Mouse (Mus musculus) liver, embryonic 12.5 days (tissue): Measurements from ENCODE around the gene Pou3f1. TPM values are rescaled to one million over a fixed set of nuclear protein-coding genes. Genes with fewer than 3 reads are reported as not detected.

Source experiments
- ATAC-seq: fragments of 200-750 bp; cut with Nextera tagmentation; 2 replicates; pipeline ENCODE4 v1.8.0; 2017; ENCODE audit warnings: moderate number of reproducible peaks, mild to moderate bottlenecking, moderate library complexity
- H3K27ac ChIP-seq: fragments of 300-500 bp; sonication (generic); 2 replicates; pipeline ENCODE4 v1.5.1; 2016; ENCODE audit warnings: mild to moderate bottlenecking
- H3K27me3 ChIP-seq: fragments of 300-500 bp; sonication (generic); replicated peaks from 2 replicates; pipeline ENCODE4 v1.6.1; 2016; ENCODE audit warnings: mild to moderate bottlenecking, moderate library complexity
- H3K36me3 ChIP-seq: fragments of 300-500 bp; sonication (generic); 2 replicates; pipeline ENCODE4 v1.6.1; 2016; ENCODE audit warnings: mild to moderate bottlenecking, moderate library complexity
- H3K4me1 ChIP-seq: fragments of 300-500 bp; sonication (generic); 2 replicates; pipeline ENCODE4 v1.6.1; 2016
- H3K4me2 ChIP-seq: fragments of 300-500 bp; sonication (generic); 2 replicates; pipeline ENCODE4 v1.6.1; 2016; ENCODE audit warnings: mild to moderate bottlenecking, moderate library complexity
- H3K4me3 ChIP-seq: fragments of 300-500 bp; sonication (generic); 2 replicates; pipeline ENCODE4 v1.5.1; 2016; ENCODE audit warnings: mild to moderate bottlenecking, moderate library complexity
- H3K9ac ChIP-seq: fragments of 300-500 bp; sonication (generic); 2 replicates; pipeline ENCODE4 v1.6.1; 2016; ENCODE audit warnings: mild to moderate bottlenecking, moderate library complexity
- H3K9me3 ChIP-seq: fragments of 300-500 bp; sonication (generic); replicated peaks from 2 replicates; pipeline ENCODE4 v1.6.1; 2016; ENCODE audit warnings: mild to moderate bottlenecking, moderate library complexity
- WGBS: fragments of 180-500 bp; shearing (Covaris S2); methylation state at CpG from one replicate; pipeline ENCODE4 v1.1.7; 2016; ENCODE audit not compliant: insufficient replicate concordance; 5-methylcytosine and 5-hydroxymethylcytosine counted together
- polyA plus RNA-seq: library from polyadenylated mRNA; unstranded; fragments of >200 nt; fragmentation: Nextera tagmentation; extraction: Ambion mirVana; gene quantifications from 2 replicates; pipeline ENCODE4 v1.2.1, GENCODE M21; 2016

Gene Pou3f1
- polyA plus RNA-seq, 1 experiment from 2014 or later: 0.02 TPM

DNA sequence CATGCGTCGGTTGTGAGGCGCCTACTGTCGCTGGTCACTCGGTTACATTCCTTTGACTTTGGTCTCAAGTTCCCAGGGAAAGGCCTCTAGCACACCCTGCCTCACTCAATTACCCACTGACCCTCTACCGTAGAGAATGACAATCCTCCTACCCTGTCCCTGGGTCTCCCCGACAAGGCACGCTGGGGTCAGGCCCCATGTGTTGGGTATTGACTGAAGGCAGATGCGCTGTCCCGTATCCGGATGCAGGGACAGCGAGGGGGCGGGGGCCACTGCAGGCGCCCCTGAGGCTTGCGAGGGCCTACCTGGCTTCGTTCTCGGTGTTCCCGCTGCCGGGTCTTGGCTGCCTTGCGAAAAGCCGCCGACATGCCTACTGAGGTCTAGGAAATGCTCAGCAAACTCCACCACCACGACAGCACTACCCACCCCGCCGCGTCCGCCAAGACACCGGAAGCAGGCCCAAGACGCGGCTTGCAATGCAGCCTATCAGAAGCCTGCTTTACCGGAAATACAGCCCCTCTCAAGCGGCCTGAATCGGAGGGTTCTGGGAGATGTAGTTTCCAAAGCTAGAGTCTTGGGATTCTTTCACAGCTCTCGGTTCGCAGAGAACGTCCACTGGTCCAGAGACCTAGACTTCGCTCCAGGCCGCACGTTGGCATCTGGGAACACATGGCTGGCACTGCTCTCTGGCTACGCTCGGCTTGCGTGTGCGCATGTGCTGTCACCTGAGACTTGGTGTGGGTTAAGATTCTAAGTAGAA is 36.7 kb downstream of the Pou3f1 start, which contains the start of gene Utp11:
Gene Utp11, minus strand, starts transcription at position 466 of the 760 bp plus-strand sequence.
- H3K9me3 ChIP-seq: no peaks in the 10 kb centered on the region
- ATAC-seq: peak; percentile 94
- H3K27me3 ChIP-seq: no peaks in the 10 kb centered on the region
- H3K4me3 ChIP-seq: peak within 1 kb of the TSS; percentile 96
- WGBS: 1% methylated on average over 43 of the region's 43 CpGs
- peak within 1 kb of the TSS; percentile 69 for H3K27ac ChIP-seq
- H3K36me3 ChIP-seq: peaks cover 19% of the 10 kb centered on the region
- H3K4me1 ChIP-seq: peaks cover 54% of the 10 kb centered on the region
- H3K4me2 ChIP-seq: peak within 1 kb of the TSS; percentile 87
- H3K9ac ChIP-seq: peak within 1 kb of the TSS; percentile 89

DNA sequence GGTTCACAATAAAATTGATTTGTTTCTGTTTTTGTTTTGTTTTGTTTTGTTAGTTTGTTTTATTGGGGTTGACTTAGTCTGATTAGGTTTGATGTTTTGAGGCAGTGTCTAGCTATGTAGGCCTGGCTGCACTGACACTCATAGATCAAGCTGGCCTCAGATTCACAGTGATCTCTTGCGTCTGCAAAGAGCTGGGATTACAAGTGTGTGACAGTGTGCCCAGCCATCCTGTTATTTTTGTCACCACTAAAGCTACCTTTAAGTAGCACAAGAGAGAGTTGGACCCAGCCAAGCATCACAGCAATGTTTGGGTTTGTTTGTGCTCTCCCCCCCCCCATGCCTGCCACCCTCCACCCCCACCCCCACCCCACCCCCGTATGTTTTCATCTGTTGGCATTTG is 38.0 kb downstream of the Pou3f1 start:
- H3K4me2 ChIP-seq: no peak overlapping the region
- H3K4me3 ChIP-seq: no peak overlapping the region
- WGBS: 71% methylated on average over 2 of the region's 2 CpGs
- ATAC-seq: no peak
- no peak overlapping the region for H3K27ac ChIP-seq
- peaks cover 7% of the 10 kb centered on the region; the same call in 1 of the 2 replicates for H3K36me3 ChIP-seq
- H3K27me3 ChIP-seq: no peaks in the 10 kb centered on the region
- no peaks in the 10 kb centered on the region for H3K9me3 ChIP-seq
- H3K9ac ChIP-seq: no peak overlapping the region
- H3K4me1 ChIP-seq: peaks cover 64% of the 10 kb centered on the region

DNA sequence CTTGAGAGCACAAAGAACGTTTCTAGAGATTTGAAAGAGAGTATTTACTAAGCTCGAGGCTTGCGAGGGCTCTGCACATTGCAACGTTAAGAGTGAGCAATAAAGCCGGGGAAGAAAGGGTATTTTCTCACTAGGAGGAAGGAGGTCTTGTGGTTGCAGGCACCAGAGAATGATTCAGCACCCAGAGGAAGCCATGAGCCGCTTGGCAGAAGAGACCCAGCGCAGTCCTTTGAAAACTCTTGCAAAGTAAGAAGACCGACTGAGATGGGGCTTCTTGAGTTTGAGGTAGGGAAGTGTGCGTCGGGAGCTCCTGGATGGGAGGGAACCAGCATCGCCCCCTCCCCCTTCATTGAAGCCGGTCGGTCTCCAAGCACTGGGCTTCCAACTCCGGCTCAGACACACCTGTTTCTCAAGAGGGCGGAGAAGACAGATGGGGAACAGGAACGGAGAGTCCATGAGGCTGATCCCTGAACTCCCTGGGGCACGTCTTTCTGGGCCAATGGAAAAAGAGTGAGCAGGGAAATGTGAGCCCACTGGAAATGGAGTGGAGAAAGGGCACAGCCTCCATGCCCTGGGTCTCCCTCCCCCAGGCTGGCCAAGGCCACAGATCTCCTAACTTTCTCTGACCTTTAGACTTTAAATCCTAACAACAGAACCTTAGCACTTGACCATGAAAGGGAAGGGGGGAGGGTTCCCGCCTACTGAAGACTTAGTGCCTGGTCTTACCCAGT is 39.3 kb downstream of the Pou3f1 start:
- ATAC-seq: no peak
- 7% methylated on average over 18 of the region's 18 CpGs for WGBS
- Histone ChIP-seq H3K9me3 (no peaks in the 10 kb centered on the region), H3K4me1 (peaks cover 67% of the 10 kb centered on the region), H3K9ac (peak overlapping the region; percentile 42), H3K4me2 (peak overlapping the region; percentile 58), H3K27me3 (no peaks in the 10 kb centered on the region), H3K27ac (peak overlapping the region; percentile 65; the same call in 1 of the 2 replicates), H3K4me3 (peak overlapping the region; percentile 33), H3K36me3 (no peaks in the 10 kb centered on the region)

DNA sequence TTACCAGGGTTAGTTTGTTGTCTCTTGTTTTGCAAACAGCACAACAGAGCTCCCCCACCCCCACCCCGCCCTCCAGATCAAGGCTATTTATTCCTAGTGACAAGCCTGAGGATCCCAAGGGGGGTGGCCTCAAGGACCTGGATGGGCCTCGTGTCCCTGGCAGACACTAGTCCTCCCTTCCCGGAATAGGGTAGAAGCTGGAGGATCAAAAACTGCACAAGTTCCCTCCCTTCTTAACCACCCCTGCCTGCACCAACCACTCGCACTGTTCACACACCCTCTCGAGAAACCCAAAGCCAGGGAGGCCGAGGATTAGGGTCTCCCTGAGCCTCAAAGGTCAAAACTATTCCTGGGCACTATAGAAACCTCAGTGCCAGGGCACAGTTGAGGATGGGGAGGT is 43.2 kb downstream of the Pou3f1 start:
- Histone ChIP-seq H3K4me2 (peak overlapping the region; percentile 100), H3K27me3 (peaks cover 6% of the 10 kb centered on the region), H3K9ac (no peak overlapping the region; the same call in 1 of the 2 replicates), H3K9me3 (no peaks in the 10 kb centered on the region), H3K27ac (peak overlapping the region; percentile 82), H3K4me1 (peaks cover 77% of the 10 kb centered on the region), H3K4me3 (peak overlapping the region; percentile 81), H3K36me3 (no peaks in the 10 kb centered on the region)
- WGBS: 31% methylated on average over 6 of the region's 6 CpGs
- no peak for ATAC-seq

DNA sequence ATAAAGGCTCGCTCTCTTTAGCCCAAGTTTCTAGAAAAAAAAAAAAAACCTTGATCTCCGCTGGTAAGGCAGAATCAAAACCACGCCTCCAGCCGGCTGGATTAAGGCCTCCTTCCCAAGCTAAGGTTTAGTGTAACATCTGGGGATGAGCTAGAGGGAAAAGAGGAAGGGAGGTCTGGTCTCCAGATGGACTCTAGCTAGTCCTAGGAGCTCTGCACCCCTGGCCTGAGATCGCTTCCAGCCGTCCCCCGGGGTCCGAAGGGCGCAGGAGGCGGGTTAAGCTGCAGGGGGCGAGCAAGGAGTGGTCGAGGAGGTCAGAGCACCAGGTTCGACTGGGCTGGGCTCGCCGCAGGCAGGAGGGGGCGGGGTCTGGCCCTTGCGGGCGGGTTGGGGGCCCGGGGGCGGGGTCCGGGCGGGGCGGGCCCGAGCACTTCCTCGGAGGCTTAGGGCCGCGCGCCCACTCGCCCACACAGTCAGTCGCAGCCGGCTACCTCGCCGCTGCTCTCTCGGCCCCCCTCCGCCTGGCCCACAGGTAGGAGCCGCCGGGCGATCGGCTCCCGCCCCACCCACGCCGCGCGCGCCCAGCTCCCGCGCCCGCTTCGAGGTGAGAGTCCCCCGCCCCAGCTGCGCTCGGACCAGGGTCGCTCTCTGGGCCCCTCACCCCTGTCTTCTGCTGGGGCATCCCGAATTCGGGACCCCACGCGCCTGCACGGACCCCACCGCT is 43.8 kb downstream of the Pou3f1 start, which contains the start of gene Fhl3:
Gene Fhl3, plus strand, starts transcription at position 454 of the 724 bp plus-strand sequence.
- Histone ChIP-seq H3K4me1 (peaks cover 79% of the 10 kb centered on the region), H3K27me3 (peaks cover 6% of the 10 kb centered on the region), H3K27ac (peak within 1 kb of the TSS; percentile 82), H3K9me3 (no peaks in the 10 kb centered on the region), H3K4me2 (peak within 1 kb of the TSS; percentile 100), H3K4me3 (peak within 1 kb of the TSS; percentile 81), H3K9ac (peak within 1 kb of the TSS; percentile 91), H3K36me3 (peaks cover under 1% of the 10 kb centered on the region; the same call in 1 of the 2 replicates)
- ATAC-seq: peak; percentile 69
- under 1% methylated on average over 42 of the region's 59 CpGs for WGBS

DNA sequence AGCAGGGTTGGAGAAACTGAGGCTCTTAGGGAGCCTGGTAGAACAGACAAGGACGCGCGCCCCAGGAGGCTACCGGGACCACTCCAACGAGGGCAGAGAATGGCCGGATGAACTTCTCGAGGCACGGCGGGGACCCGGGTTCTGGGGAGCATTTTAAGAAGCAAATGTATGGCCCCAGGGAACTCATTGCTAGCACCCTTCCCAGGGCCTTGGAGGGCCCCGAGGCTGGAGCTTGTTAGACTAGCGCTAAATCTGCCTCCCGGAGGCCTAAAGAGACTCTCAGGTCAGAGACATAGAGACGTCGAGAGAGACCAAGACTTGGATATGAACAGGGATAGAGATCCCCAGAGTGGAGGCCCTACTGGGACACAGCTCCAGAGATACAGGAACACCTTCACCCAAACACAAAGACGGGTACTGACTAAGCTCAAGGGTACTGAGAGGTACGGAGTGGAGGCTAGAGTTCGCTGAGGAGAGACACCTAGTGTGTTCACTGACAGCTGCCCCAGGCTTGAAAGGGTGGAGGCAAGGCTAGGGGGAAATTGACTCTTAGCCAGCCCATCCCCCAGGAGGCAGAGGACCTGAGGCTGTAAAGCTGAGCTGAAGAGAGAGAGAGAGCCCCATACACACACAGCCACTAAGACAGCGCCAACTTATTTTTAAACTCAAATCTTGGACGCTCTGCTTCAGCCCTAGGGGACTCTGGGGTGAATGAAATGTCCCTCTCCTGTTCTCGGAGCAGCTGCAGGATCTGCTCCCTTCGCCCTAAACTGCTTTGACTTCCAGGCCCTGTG is 44.6 kb downstream of the Pou3f1 start:
- peaks cover 78% of the 10 kb centered on the region for H3K4me1 ChIP-seq
- no peaks in the 10 kb centered on the region for H3K9me3 ChIP-seq
- peak overlapping the region; percentile 91 for H3K9ac ChIP-seq
- peak; percentile 0; the same call in 1 of the 2 replicates for ATAC-seq
- H3K27me3 ChIP-seq: peaks cover 6% of the 10 kb centered on the region
- peak overlapping the region; percentile 81 for H3K4me3 ChIP-seq
- H3K4me2 ChIP-seq: peak overlapping the region; percentile 100
- peak overlapping the region; percentile 82 for H3K27ac ChIP-seq
- 5% methylated on average over 22 of the region's 22 CpGs for WGBS
- H3K36me3 ChIP-seq: peaks cover 9% of the 10 kb centered on the region

DNA sequence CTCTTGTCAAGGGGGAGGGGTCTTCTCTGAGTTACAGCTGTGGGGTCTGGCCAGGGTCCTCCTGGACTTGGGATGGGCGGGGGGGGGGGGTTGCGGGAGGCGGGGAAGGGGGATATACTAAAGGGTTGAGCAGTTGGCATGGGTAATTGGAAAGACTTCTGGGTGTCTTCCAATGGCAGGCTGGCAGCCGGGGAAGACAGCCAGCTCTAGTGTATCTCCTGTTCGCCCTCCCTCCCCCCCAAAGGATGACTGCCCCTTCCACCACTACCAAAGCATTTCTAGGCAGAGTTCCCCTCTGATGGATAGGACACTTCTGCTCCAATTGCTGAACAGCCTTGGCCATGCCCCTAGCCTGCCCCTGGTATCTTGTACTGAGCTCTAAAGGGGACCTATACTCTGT is 45.3 kb downstream of the Pou3f1 start:
- peak overlapping the region; percentile 91 for H3K9ac ChIP-seq
- H3K4me3 ChIP-seq: peak overlapping the region; percentile 81
- H3K36me3 ChIP-seq: peaks cover 12% of the 10 kb centered on the region
- peak overlapping the region; percentile 100 for H3K4me2 ChIP-seq
- peaks cover 76% of the 10 kb centered on the region for H3K4me1 ChIP-seq
- H3K27ac ChIP-seq: no peak overlapping the region; the same call in 1 of the 2 replicates
- WGBS: 46% methylated on average over 5 of the region's 5 CpGs
- H3K27me3 ChIP-seq: peaks cover 6% of the 10 kb centered on the region
- H3K9me3 ChIP-seq: no peaks in the 10 kb centered on the region
- ATAC-seq: no peak

DNA sequence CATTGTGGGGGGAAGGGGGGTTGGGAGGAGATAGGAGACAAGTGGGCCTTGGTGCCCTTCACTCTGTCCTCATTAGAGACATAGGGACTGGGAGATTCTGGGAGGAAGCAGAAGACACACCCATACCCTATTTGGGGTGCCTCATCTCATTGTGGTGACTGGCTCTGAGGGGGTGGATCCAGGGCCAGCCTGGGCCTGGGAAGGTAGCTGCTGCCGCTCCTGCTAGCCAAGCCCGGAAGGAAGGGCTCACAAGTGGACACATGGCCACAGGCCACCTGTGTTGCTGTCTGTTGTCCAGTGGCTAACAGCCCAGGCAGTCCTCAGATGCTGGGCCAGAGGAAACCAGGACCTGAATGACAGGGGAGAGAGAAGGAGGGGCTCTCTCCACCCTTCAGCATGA is 46.8 kb downstream of the Pou3f1 start:
- H3K36me3 ChIP-seq: peaks cover 23% of the 10 kb centered on the region
- ATAC-seq: no peak
- peak overlapping the region; percentile 31 for H3K4me2 ChIP-seq
- WGBS: 12% methylated on average over 2 of the region's 2 CpGs
- peaks cover 6% of the 10 kb centered on the region for H3K27me3 ChIP-seq
- peak overlapping the region; percentile 2; the same call in 1 of the 2 replicates for H3K9ac ChIP-seq
- no peaks in the 10 kb centered on the region for H3K9me3 ChIP-seq
- H3K27ac ChIP-seq: peak overlapping the region; percentile 73
- H3K4me1 ChIP-seq: peaks cover 85% of the 10 kb centered on the region
- no peak overlapping the region for H3K4me3 ChIP-seq

DNA sequence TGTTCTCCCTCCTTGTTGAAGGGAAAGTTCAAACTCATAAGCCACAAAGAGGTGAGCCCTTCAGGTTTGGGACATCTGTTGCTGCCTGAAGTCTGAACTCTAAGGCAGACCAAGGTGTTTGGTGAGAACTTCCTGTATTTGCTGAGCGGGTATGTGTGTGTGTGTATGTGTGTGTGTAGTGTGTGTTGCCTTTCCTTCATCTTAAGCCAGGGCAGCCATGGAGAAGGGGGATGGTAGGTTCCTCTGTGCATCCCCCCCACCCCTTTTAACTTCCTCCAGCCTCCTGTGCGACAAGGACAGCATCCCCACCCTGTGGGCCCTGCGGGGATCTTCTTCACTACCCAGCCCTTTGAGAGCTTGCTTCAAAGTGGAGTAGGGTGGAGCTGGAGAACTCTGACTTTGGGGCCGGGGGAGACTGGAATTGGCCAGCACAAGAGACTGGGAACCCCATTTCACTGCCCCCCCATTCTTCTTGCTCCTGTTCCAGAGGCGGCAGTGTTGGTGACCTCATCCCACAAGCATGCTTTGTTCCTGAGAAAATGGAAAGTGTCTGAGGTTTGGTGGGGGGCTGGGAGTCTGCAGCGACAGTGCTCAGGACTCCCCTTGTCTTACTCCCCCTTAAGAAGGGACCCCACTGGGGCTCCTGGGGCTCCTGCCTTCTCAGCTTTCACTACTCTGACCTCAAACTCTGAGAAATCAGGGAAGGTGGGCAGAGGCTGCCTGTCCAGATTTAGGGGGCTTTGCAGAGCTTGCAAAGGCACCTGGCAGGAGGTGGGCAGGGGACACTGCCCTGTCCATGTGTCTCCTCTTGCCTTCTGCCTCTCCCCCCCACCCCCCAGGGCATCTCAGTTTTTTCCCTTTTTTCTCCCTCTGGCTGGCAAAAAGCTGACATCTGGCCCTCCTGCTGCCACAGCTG is 47.5 kb downstream of the Pou3f1 start:
- Histone ChIP-seq H3K4me3 (peak overlapping the region; percentile 14), H3K36me3 (peaks cover 23% of the 10 kb centered on the region), H3K4me2 (peak overlapping the region; percentile 31), H3K9ac (no peak overlapping the region; the same call in 1 of the 2 replicates), H3K4me1 (peaks cover 88% of the 10 kb centered on the region), H3K9me3 (no peaks in the 10 kb centered on the region), H3K27ac (peak overlapping the region; percentile 73), H3K27me3 (peaks cover 6% of the 10 kb centered on the region)
- 21% methylated on average over 6 of the region's 6 CpGs for WGBS
- ATAC-seq: no peak

DNA sequence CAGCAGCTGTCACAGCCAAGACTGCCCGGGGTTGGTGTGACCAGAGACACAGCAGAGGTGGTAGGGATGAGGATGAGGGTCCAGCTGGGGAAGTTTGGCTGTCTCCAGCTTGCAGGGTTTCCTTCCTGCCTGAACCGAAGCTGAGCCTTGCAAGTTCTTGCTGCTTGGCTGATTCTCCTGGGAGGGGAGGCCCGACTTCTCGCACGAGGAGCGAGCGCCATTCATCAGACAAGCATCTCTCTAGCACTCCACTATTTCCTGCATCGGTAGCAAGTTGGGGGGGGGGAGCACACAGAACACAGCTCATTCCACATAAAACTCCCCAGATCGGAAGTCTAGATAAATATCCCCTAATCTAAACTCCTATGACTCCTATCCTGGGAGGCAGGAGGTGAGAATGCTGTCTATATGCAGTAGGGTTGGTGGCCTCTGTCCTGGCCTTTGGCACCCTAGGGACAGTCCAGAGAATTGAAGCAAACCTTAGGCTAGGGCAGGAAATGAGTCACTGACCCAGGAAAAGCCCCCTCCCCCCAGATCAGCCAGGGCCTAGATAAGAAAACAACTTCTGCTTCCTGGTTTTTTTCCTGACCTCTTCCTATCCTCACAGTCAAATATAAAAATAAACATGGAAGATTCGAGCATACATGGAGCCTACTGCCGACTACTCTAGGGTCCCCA is 48.3 kb downstream of the Pou3f1 start:
- no peak for ATAC-seq
- no peak overlapping the region; the same call in 1 of the 2 replicates for H3K9ac ChIP-seq
- H3K4me1 ChIP-seq: peaks cover 88% of the 10 kb centered on the region

More for the DNA sequence above, 48.3 kb downstream of the Pou3f1 start:
- no peaks in the 10 kb centered on the region for H3K9me3 ChIP-seq
- peak overlapping the region; percentile 73 for H3K27ac ChIP-seq
- peaks cover 23% of the 10 kb centered on the region for H3K36me3 ChIP-seq
- 13% methylated on average over 11 of the region's 11 CpGs for WGBS
- peaks cover 6% of the 10 kb centered on the region for H3K27me3 ChIP-seq
- H3K4me3 ChIP-seq: peak overlapping the region; percentile 14; the same call in 1 of the 2 replicates
- H3K4me2 ChIP-seq: peak overlapping the region; percentile 31
